Mouse (Mus musculus) midbrain, postnatal 0 days (tissue): ENCODE data around the gene Aebp2. TPM values are rescaled to one million over a fixed set of nuclear protein-coding genes. Genes with fewer than 3 reads are reported as not detected.
A peak's percentile ranks its signal among the peaks of the same experiment; 100 is the strongest.

Experiments
- ATAC-seq: fragments of 200-750 bp; cut with Nextera tagmentation; 2 replicates; pipeline ENCODE4 v1.8.0; 2017; ENCODE audit warnings: moderate number of reproducible peaks, mild to moderate bottlenecking, moderate TSS enrichment, moderate library complexity; ENCODE audit not compliant: low FRiP score
- DNase-seq: peaks from one replicate; pipeline ENCODE4 v3.0.0-alpha.2; 2015; ENCODE audit warnings: low spot score
- H3K27ac ChIP-seq: fragments of 300-500 bp; sonication (generic); 2 replicates; pipeline ENCODE4 v1.5.1; 2014; ENCODE audit warnings: low read depth, mild to moderate bottlenecking, low read length, mixed read lengths
- H3K27me3 ChIP-seq: fragments of 300-500 bp; sonication (generic); 2 replicates; pipeline ENCODE4 v1.6.1; 2014; ENCODE audit warnings: low read length, control low read depth, mixed read lengths; ENCODE audit not compliant: insufficient read depth
- H3K36me3 ChIP-seq: fragments of 300-500 bp; sonication (generic); 2 replicates; pipeline ENCODE4 v1.6.1; 2014; ENCODE audit warnings: low read length, control low read depth, mixed read lengths; ENCODE audit not compliant: insufficient read depth
- H3K4me1 ChIP-seq: fragments of 300-500 bp; sonication (generic); 2 replicates; pipeline ENCODE4 v1.6.1; 2014; ENCODE audit warnings: mild to moderate bottlenecking, control low read depth, antibody characterized with exemption, low read length, mixed read lengths; ENCODE audit not compliant: insufficient read depth
- H3K4me2 ChIP-seq: fragments of 300-500 bp; sonication (generic); 2 replicates; pipeline ENCODE4 v1.6.1; 2014; ENCODE audit warnings: low read depth, mild to moderate bottlenecking, low read length, mixed read lengths; ENCODE audit not compliant: poor library complexity, severe bottlenecking
- H3K4me3 ChIP-seq: fragments of 300-500 bp; sonication (generic); 2 replicates; pipeline ENCODE4 v1.5.1; 2014; ENCODE audit warnings: low read depth, mild to moderate bottlenecking, low read length, moderate library complexity
- H3K9ac ChIP-seq: fragments of 300-500 bp; sonication (generic); replicated peaks from 2 replicates; pipeline ENCODE4 v1.6.1; 2014; ENCODE audit warnings: mild to moderate bottlenecking, low read length, moderate library complexity, mixed read lengths; ENCODE audit not compliant: poor library complexity, severe bottlenecking
- H3K9me3 ChIP-seq: fragments of 300-500 bp; sonication (generic); 2 replicates; pipeline ENCODE4 v1.6.1; 2016; ENCODE audit warnings: low read length, control low read depth
- CTCF ChIP-seq: IDR thresholded peaks from 2 replicates; pipeline ENCODE4 v1.5.1; 2016; ENCODE audit warnings: antibody characterized with exemption, mild to moderate bottlenecking
- WGBS: fragments of 180-500 bp; shearing (Covaris S2); extraction: QIAGEN DNeasy Blood & Tissue Kit; methylation state at CpG from one replicate; pipeline ENCODE4 v1.1.7; 2014; 5-methylcytosine and 5-hydroxymethylcytosine counted together
- polyA plus RNA-seq: library from polyadenylated mRNA; unstranded; fragments of >200 nt; fragmentation: Nextera tagmentation; extraction: Ambion mirVana; gene quantifications from 2 replicates; pipeline ENCODE4 v1.2.1, GENCODE M21; 2015
- total RNA-seq: library from RNA; depleted of rRNA; stranded (reverse); fragments of >200 nt; gene quantifications from 2 replicates; pipeline ENCODE4 v1.2.3, GENCODE M21; 2014

The Aebp2 gene
- total and polyA plus RNA-seq, 2 experiments from 2014 or later: 5.3 to 31.5 TPM

- TF ChIP-seq CTCF: no peak
- peaks cover 12% of the 10 kb centered on the region; the same call in 1 of the 2 replicates for H3K4me1 ChIP-seq
Measured at GRCm38 (mm10) chr6:140676094-140676493, 53.6 kb downstream of the Aebp2 start.

GRCm38 (mm10) chr6:140677041-140677440, 54.6 kb downstream of the Aebp2 start:
- H3K36me3 ChIP-seq: no peaks in the 10 kb centered on the region
- 27% methylated on average over 4 of the region's 4 CpGs for WGBS
- no peaks in the 10 kb centered on the region for H3K27me3 ChIP-seq
- H3K4me3 ChIP-seq: no peak overlapping the region
- ATAC-seq (no peak), DNase-seq (no peak)
- no peak overlapping the region for H3K9ac ChIP-seq
- H3K4me1 ChIP-seq: peaks cover 12% of the 10 kb centered on the region; the same call in 1 of the 2 replicates
- H3K9me3 ChIP-seq: no peaks in the 10 kb centered on the region
- no peak overlapping the region for H3K4me2 ChIP-seq
- H3K27ac ChIP-seq: no peak overlapping the region
- TF ChIP-seq CTCF: no peak

More at GRCm38 (mm10) chr6:140676094-140676493, 53.6 kb downstream of the Aebp2 start:
- Histone ChIP-seq H3K4me3 (no peak overlapping the region), H3K4me2 (no peak overlapping the region), H3K27me3 (no peaks in the 10 kb centered on the region), H3K9me3 (no peaks in the 10 kb centered on the region), H3K27ac (no peak overlapping the region), H3K36me3 (no peaks in the 10 kb centered on the region), H3K9ac (no peak overlapping the region)
- ATAC-seq (no peak), DNase-seq (no peak)
- WGBS: 97% methylated on average over 4 of the region's 4 CpGs

- peak overlapping the region; percentile 12; the same call in 1 of the 2 replicates for H3K27ac ChIP-seq
- DNase-seq: no peak
- WGBS: 55% methylated on average over 9 of the region's 9 CpGs
- no peak overlapping the region for H3K9ac ChIP-seq
- no peak overlapping the region for H3K4me3 ChIP-seq
- H3K4me1 ChIP-seq: peaks cover 12% of the 10 kb centered on the region; the same call in 1 of the 2 replicates
- H3K9me3 ChIP-seq: no peaks in the 10 kb centered on the region
- no peaks in the 10 kb centered on the region for H3K27me3 ChIP-seq
- H3K4me2 ChIP-seq: no peak overlapping the region
- no peak for TF ChIP-seq CTCF
- no peak for ATAC-seq
- no peaks in the 10 kb centered on the region for H3K36me3 ChIP-seq
Measured at GRCm38 (mm10) chr6:140677960-140678359, 55.5 kb downstream of the Aebp2 start.

GRCm38 (mm10) chr6:140678658-140679271, 56.3 kb downstream of the Aebp2 start:
- Histone ChIP-seq H3K9me3 (no peaks in the 10 kb centered on the region), H3K4me1 (peaks cover 12% of the 10 kb centered on the region; the same call in 1 of the 2 replicates), H3K9ac (no peak overlapping the region), H3K4me2 (0 out of 2 replicates have a peak overlapping the region, but pooled peaks have one; percentile 18), H3K27ac (0 out of 2 replicates have a peak overlapping the region, but pooled peaks have one; percentile 12), H3K27me3 (no peaks in the 10 kb centered on the region), H3K36me3 (no peaks in the 10 kb centered on the region), H3K4me3 (no peak overlapping the region)
- DNase-seq: peak; percentile 87
- peak; percentile 84 for ATAC-seq
- no peak for TF ChIP-seq CTCF
- 11% methylated on average over 15 of the region's 15 CpGs for WGBS

GRCm38 (mm10) chr6:140680713-140681112, 58.2 kb downstream of the Aebp2 start:
- no peaks in the 10 kb centered on the region for H3K27me3 ChIP-seq
- peaks cover 12% of the 10 kb centered on the region; the same call in 1 of the 2 replicates for H3K4me1 ChIP-seq
- WGBS: 56% methylated on average over 7 of the region's 7 CpGs
- DNase-seq (no peak), ATAC-seq (no peak)
- no peaks in the 10 kb centered on the region for H3K36me3 ChIP-seq
- TF ChIP-seq CTCF: no peak
- no peak overlapping the region for H3K4me2 ChIP-seq
- no peak overlapping the region for H3K27ac ChIP-seq
- H3K4me3 ChIP-seq: no peak overlapping the region
- H3K9ac ChIP-seq: no peak overlapping the region
- no peaks in the 10 kb centered on the region for H3K9me3 ChIP-seq

- 50% methylated on average over 13 of the region's 13 CpGs for WGBS
- no peaks in the 10 kb centered on the region for H3K9me3 ChIP-seq
- TF ChIP-seq CTCF: no peak
- H3K4me2 ChIP-seq: no peak overlapping the region
- ATAC-seq (no peak), DNase-seq (no peak)
- H3K36me3 ChIP-seq: no peaks in the 10 kb centered on the region
- no peaks in the 10 kb centered on the region for H3K27me3 ChIP-seq
- H3K27ac ChIP-seq: no peak overlapping the region
- no peak overlapping the region for H3K4me3 ChIP-seq
- H3K9ac ChIP-seq: no peak overlapping the region
- peaks cover 12% of the 10 kb centered on the region; the same call in 1 of the 2 replicates for H3K4me1 ChIP-seq
Measured at GRCm38 (mm10) chr6:140682829-140683228, 60.4 kb downstream of the Aebp2 start.
